Mouse (Mus musculus) hindbrain, embryonic 16.5 days (tissue): Measurements from ENCODE around the gene Nudt17. TPM values are rescaled to one million over a fixed set of nuclear protein-coding genes. Genes with fewer than 3 reads are reported as not detected.
"Not testable (repeated sequence)": the region's sequence is repeated elsewhere in the genome, so short reads cannot be mapped to it uniquely, and the experiment has no call there.

Source experiments
- ATAC-seq: fragments of 200-750 bp; cut with Nextera tagmentation; 2 replicates; pipeline ENCODE4 v1.8.0; 2017; ENCODE audit warnings: moderate TSS enrichment, moderate library complexity
- H3K27ac ChIP-seq: fragments of 300-500 bp; sonication (generic); 2 replicates; pipeline ENCODE4 v1.5.1; 2014; ENCODE audit warnings: low read depth, mild to moderate bottlenecking, control low read depth, low read length, moderate library complexity
- H3K27me3 ChIP-seq: fragments of 300-500 bp; sonication (generic); replicated peaks from 2 replicates; pipeline ENCODE4 v1.6.1; 2014; ENCODE audit warnings: low read length; ENCODE audit not compliant: control insufficient read depth, insufficient read depth
- H3K36me3 ChIP-seq: fragments of 300-500 bp; sonication (generic); 2 replicates; pipeline ENCODE4 v1.6.1; 2014; ENCODE audit warnings: mild to moderate bottlenecking, low read length, moderate library complexity, mixed read lengths; ENCODE audit not compliant: control insufficient read depth, insufficient read depth
- H3K4me1 ChIP-seq: fragments of 300-500 bp; sonication (generic); 2 replicates; pipeline ENCODE4 v1.6.1; 2014; ENCODE audit warnings: low read depth, low read length; ENCODE audit not compliant: control insufficient read depth, insufficient read depth
- H3K4me2 ChIP-seq: fragments of 300-500 bp; sonication (generic); 2 replicates; pipeline ENCODE4 v1.6.1; 2014; ENCODE audit warnings: mild to moderate bottlenecking, low read length, control low read depth, moderate library complexity
- H3K4me3 ChIP-seq: fragments of 300-500 bp; sonication (generic); 2 replicates; pipeline ENCODE4 v1.5.1; 2014; ENCODE audit warnings: mild to moderate bottlenecking, low read length, control low read depth, moderate library complexity
- H3K9ac ChIP-seq: fragments of 300-500 bp; sonication (generic); 2 replicates; pipeline ENCODE4 v1.6.1; 2014; ENCODE audit warnings: low read depth, mild to moderate bottlenecking, control low read depth, low read length, moderate library complexity
- H3K9me3 ChIP-seq: fragments of 300-500 bp; sonication (generic); 2 replicates; pipeline ENCODE4 v1.6.1; 2014; ENCODE audit warnings: mild to moderate bottlenecking, low read length, moderate library complexity; ENCODE audit not compliant: control insufficient read depth
- WGBS: fragments of 180-500 bp; shearing (Covaris S2); extraction: QIAGEN DNeasy Blood & Tissue Kit; methylation state at CpG from one replicate; pipeline ENCODE4 v1.1.7; 2014; 5-methylcytosine and 5-hydroxymethylcytosine counted together
- polyA plus RNA-seq: library from polyadenylated mRNA; unstranded; fragments of >200 nt; fragmentation: Nextera tagmentation; extraction: Ambion mirVana; gene quantifications from 2 replicates; pipeline ENCODE4 v1.2.1, GENCODE M21; 2015

The Nudt17 gene
- polyA plus RNA-seq, 1 experiment from 2014 or later = 22.4 TPM

DNA sequence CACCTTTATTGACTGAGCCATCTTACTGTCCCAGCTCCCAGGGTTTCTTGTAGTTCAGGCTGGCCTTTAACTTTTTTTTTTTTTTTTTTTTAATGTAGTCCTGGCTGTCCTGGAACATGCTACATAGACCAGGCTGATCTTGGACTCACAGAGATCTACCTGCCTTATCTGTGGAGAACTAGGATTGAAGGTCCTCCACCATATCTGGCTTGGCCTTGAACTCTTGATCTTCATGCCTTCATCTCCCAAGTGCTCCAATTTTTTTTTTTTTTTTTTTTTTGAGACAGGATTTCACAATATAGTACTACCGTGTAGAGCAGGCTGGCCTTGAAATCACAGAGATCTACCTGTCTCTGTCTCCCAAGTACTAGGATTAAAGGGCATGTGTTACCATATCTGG, 14.8 kb downstream of the Nudt17 start:
- Histone ChIP-seq H3K9ac (no peak overlapping the region), H3K27ac (no peak overlapping the region), H3K27me3 (no peaks in the 10 kb centered on the region), H3K4me3 (no peak overlapping the region), H3K4me2 (no peak overlapping the region), H3K9me3 (no peaks in the 10 kb centered on the region), H3K4me1 (peaks cover 12% of the 10 kb centered on the region), H3K36me3 (no peaks in the 10 kb centered on the region)
- ATAC-seq = no peak
- WGBS = 88% methylated on average over 1 of the region's 1 CpGs

DNA sequence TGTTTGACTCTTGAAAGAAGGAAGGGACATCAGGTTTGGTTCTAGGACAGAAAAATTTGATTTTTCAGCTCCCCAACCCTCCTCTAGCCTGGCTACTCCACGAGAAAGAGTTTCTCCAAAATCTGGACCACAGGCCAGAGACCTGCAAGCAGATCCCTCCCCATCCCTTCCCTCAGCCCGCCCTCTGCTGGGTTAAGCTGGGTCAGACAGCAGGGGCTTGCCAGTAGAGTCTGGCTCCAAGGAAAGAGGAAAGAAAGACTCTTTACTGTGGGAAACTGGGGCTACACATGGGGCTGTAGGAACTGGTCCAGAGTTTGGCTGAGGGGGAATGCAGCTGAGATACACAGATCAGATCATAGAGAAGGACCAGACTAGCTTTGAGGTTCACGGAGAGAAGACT, 15.9 kb downstream of the Nudt17 start:
- no peak for ATAC-seq
- Histone ChIP-seq H3K36me3 (no peaks in the 10 kb centered on the region), H3K27ac (no peak overlapping the region), H3K4me1 (peaks cover 5% of the 10 kb centered on the region), H3K4me2 (no peak overlapping the region), H3K27me3 (no peaks in the 10 kb centered on the region), H3K9me3 (no peaks in the 10 kb centered on the region), H3K9ac (no peak overlapping the region), H3K4me3 (no peak overlapping the region)
- WGBS = 26% methylated on average over 3 of the region's 3 CpGs

DNA sequence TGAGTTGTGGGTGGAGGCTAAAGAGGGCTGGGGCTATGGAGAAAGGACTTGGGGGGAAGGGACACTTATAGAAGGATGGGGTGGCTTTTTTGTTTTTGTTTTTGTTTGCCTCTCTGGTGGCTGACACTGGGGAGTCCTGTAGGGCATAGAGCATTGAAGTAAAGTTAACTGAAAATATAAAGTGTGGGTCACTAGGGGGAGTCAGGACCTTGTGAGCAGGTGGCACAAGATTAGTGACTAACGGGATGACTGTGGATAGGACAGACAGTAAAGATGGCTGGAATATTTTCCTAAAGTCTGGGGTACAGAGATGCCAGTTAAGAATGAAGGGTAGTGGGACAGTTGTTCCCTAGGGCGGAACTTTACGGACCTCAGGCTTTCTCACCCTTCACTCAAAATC, 18.1 kb downstream of the Nudt17 start:
- Histone ChIP-seq H3K4me3 (no peak overlapping the region), H3K9me3 (no peaks in the 10 kb centered on the region), H3K27ac (no peak overlapping the region), H3K27me3 (no peaks in the 10 kb centered on the region), H3K4me2 (no peak overlapping the region), H3K9ac (no peak overlapping the region), H3K4me1 (no peaks in the 10 kb centered on the region), H3K36me3 (no peaks in the 10 kb centered on the region)
- ATAC-seq = no peak
- 57% methylated on average over 3 of the region's 3 CpGs for WGBS

DNA sequence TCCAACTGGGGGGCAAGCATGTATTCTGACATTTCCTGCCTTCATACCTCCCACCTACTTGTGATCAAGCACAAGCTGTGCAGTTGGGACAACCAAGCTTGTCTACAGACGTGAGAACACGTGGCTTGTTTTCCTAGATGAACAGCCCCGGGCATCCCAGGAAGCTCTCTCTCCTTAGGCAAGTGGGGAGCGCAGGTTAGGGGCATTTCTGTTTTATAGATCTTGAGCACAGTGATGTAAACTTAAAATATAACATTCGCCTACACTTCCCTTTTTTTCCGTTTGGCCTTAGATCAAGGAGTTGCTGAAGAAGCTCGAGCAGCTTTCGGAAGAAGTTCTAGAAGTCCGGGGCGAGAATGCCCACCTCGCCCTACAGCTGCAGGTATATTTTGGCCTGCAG, 19.5 kb downstream of the Nudt17 start:
- no peak for ATAC-seq
- no peak overlapping the region for H3K9ac ChIP-seq
- 83% methylated on average over 11 of the region's 11 CpGs for WGBS

DNA sequence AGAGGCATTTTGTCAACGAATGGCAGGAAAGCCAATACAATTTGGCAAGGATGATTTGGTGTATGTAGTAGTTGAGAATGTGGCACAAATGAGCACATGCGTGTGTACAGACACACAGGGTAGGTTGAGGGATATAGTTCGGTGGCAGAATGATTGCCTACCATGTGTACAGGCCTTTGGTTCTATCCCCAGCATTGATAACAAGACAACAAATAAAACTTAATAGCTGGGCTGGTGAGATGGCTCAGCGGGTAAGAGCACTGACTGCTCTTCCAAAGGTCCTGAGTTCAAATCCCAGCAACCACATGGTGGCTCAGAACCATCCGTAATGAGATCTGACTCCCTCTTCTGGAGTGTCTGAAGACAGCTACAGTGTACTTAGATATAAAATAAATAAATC, 22.3 kb downstream of the Nudt17 start:
- H3K9ac ChIP-seq, H3K36me3 ChIP-seq, H3K4me1 ChIP-seq, H3K4me2 ChIP-seq, ATAC-seq, H3K9me3 ChIP-seq, H3K4me3 ChIP-seq, H3K27ac ChIP-seq, H3K27me3 ChIP-seq: not testable (repeated sequence)
- 95% methylated on average over 5 of the region's 5 CpGs for WGBS

More for the DNA sequence above, 19.5 kb downstream of the Nudt17 start:
- H3K27ac ChIP-seq = no peak overlapping the region
- H3K4me1 ChIP-seq = no peaks in the 10 kb centered on the region
- no peaks in the 10 kb centered on the region for H3K9me3 ChIP-seq
- H3K4me3 ChIP-seq = no peak overlapping the region
- peaks cover 2% of the 10 kb centered on the region; the same call in 1 of the 2 replicates for H3K27me3 ChIP-seq
- H3K36me3 ChIP-seq = no peaks in the 10 kb centered on the region
- no peak overlapping the region for H3K4me2 ChIP-seq

DNA sequence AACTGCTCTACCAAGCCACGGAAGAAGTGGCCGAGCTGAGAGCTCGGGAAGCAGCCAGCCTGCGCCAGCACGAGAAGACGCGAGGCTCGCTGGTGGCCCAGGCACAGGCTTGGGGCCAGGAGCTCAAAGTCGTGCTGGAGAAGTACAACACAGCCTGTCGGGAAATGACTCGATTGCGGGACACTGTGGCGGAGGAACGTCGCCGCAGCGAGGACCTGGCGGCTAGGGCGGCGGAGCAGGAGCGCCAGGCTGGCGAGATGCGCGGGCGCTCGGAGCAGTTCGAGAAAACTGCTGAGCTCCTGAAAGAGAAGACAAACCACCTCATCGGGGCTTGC, 23.6 kb downstream of the Nudt17 start:
- Histone ChIP-seq H3K36me3 (no peaks in the 10 kb centered on the region), H3K9ac (peak overlapping the region; percentile 20; the same call in 1 of the 2 replicates), H3K9me3 (no peaks in the 10 kb centered on the region), H3K27ac (no peak overlapping the region), H3K27me3 (peaks cover 2% of the 10 kb centered on the region; the same call in 1 of the 2 replicates), H3K4me2 (peak overlapping the region; percentile 37), H3K4me1 (peaks cover 3% of the 10 kb centered on the region; the same call in 1 of the 2 replicates), H3K4me3 (peak overlapping the region; percentile 21)
- no peak for ATAC-seq
- 47% methylated on average over 28 of the region's 28 CpGs for WGBS

DNA sequence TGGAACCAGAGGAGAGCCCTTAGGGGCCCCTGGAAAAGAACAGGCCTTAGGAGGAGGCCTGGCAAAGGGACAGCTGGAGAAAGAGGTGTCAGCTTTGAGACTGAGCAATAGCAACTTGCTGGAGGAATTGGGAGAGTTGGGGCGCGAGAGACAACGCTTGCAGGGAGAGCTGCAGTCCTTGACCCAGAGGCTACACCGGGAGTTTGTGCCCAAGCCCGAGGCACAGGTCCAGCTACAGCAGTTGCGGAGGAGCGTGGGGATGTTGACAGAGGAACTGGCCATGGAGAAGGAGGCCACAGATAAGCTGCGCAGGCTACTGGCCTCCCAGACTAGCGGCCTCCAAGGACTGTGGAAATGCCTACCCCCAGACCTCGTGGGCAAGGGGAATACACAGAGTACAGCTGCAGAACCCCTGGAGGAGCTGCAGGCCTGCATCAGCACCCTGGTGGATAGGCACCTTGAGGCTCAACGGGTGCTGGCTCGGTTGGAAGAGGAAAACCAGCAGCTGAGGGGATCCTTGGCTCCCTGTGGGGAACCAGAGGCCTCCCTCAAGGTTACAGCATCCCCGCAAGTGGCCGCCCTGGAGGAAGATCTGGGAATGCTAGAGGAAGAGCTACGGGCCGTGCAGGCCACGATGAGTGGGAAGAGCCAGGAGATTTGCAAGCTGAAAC, 24.1 kb downstream of the Nudt17 start:
- Histone ChIP-seq H3K4me2 (peak overlapping the region; percentile 37), H3K36me3 (no peaks in the 10 kb centered on the region), H3K4me1 (peaks cover 3% of the 10 kb centered on the region; the same call in 1 of the 2 replicates), H3K27ac (no peak overlapping the region), H3K9me3 (no peaks in the 10 kb centered on the region), H3K27me3 (peaks cover 2% of the 10 kb centered on the region; the same call in 1 of the 2 replicates), H3K4me3 (peak overlapping the region; percentile 21; the same call in 1 of the 2 replicates), H3K9ac (peak overlapping the region; percentile 20; the same call in 1 of the 2 replicates)
- 63% methylated on average over 17 of the region's 17 CpGs for WGBS
- no peak for ATAC-seq

DNA sequence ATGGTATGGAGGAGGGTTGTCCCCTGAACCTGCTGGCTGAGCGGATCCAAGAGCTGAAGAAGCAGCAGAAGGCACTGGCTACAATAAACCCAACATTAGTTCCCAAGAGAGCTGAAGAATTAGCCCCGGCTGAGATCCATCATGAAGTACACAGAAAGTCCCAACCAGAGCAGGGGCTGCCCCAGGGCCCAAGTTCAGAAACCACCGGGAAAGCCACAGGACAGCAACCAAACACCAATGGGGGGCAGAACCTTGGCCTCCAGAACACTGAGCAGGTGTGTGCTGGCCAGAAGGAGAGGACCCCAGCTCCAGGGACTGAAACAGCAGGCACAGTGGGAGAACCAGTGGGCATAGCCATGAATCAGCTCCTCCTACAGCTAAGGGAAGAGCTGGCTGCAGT, 24.9 kb downstream of the Nudt17 start:
- 89% methylated on average over 3 of the region's 3 CpGs for WGBS

DNA sequence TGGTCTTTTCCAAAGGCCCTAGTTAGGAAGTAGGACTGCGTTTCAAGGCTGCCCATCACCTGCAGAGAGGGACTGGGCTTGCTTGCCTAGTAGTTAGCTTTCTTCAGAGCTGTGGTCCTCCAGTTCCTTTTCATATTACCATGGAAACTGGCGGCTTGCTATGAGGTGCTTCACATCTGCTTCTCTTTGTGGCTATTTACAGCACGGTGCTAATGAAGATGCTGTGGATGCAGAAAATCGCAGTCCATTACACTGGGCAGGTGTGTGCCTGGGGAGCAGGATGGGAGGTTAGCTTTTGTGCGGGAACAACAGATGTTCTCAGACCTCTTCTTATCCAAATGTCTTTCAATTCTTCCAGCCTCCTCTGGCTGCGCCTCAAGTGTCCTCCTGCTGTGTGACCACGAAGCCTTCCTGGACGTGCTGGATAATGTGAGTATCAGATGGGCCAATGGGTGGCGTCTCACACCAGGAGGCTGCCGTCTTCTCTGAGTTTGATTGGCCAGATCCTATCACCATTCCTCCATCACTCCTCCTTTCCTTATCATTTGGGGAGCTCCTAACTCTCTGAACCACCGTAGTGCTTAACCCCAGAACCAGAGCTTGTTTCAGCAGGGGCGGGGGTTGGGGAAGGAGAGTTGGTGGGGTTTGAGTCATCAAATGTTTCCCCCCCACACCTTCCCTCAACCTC, 27.9 kb downstream of the Nudt17 start:
- no peak overlapping the region for H3K4me2 ChIP-seq
- H3K9me3 ChIP-seq = no peaks in the 10 kb centered on the region
- WGBS = 15% methylated on average over 12 of the region's 12 CpGs
- H3K27ac ChIP-seq = no peak overlapping the region
- H3K9ac ChIP-seq = no peak overlapping the region; the same call in 1 of the 2 replicates
- no peaks in the 10 kb centered on the region for H3K36me3 ChIP-seq
- H3K27me3 ChIP-seq = peaks cover 2% of the 10 kb centered on the region; the same call in 1 of the 2 replicates
- no peak overlapping the region for H3K4me3 ChIP-seq
- ATAC-seq = peak; percentile 67
- peaks cover 3% of the 10 kb centered on the region; the same call in 1 of the 2 replicates for H3K4me1 ChIP-seq

More for the DNA sequence above, 24.9 kb downstream of the Nudt17 start:
- no peak overlapping the region for H3K27ac ChIP-seq
- H3K4me2 ChIP-seq = no peak overlapping the region
- no peaks in the 10 kb centered on the region for H3K36me3 ChIP-seq
- no peak overlapping the region for H3K4me3 ChIP-seq
- no peak overlapping the region for H3K9ac ChIP-seq
- H3K9me3 ChIP-seq = no peaks in the 10 kb centered on the region
- no peak for ATAC-seq
- H3K27me3 ChIP-seq = peaks cover 2% of the 10 kb centered on the region; the same call in 1 of the 2 replicates
- peaks cover 3% of the 10 kb centered on the region; the same call in 1 of the 2 replicates for H3K4me1 ChIP-seq
